Mouse (Mus musculus): ENCODE results near the gene Rph3a. TPM values are rescaled to one million over a fixed set of nuclear protein-coding genes. Genes with fewer than 3 reads are reported as not detected.
"Not testable (repeated sequence)": the region's sequence is repeated elsewhere in the genome, so short reads cannot be mapped to it uniquely, and the experiment has no call there.

Gene Rph3a
- polyA plus RNA-seq, 1 experiment, result not detected

GRCm38 (mm10) chr5:120937841-120938240, 72.1 kb downstream of the Rph3a start:
- TF ChIP-seq POLR2A (IDR thresholded peaks at IDR 0.05; ENCODE audit: insufficient read depth, low read depth, low read length) (no peak), CTCF (IDR thresholded peaks at IDR 0.05; ENCODE audit: insufficient read depth, low read depth, low read length) (no peak)
- Histone ChIP-seq H3K4me1 (ENCODE audit: control insufficient read depth, insufficient read depth, low read length) (no peaks in the 10 kb centered on the region; the same call in 1 of the 2 replicates), H3K27ac (ENCODE audit: insufficient read depth, low read depth, low read length) (no peak overlapping the region), H3K4me3 (ENCODE audit: insufficient read depth, low read depth, low read length) (no peak overlapping the region)
- 84% methylated on average over 4 of the region's 4 CpGs for WGBS

GRCm38 (mm10) chr5:120933966-120934365, 75.9 kb downstream of the Rph3a start:
- Histone ChIP-seq H3K27ac (ENCODE audit: insufficient read depth, low read depth, low read length) (no peak overlapping the region), H3K4me3 (ENCODE audit: insufficient read depth, low read depth, low read length) (no peak overlapping the region), H3K4me1 (ENCODE audit: control insufficient read depth, insufficient read depth, low read length) (no peaks in the 10 kb centered on the region; the same call in 1 of the 2 replicates)
- 32% methylated on average over 5 of the region's 5 CpGs for WGBS
- TF ChIP-seq CTCF (IDR thresholded peaks at IDR 0.05; ENCODE audit: insufficient read depth, low read depth, low read length) (no peak), POLR2A (IDR thresholded peaks at IDR 0.05; ENCODE audit: insufficient read depth, low read depth, low read length) (no peak)

- Histone ChIP-seq H3K4me3 (ENCODE audit: insufficient read depth, low read depth, low read length) (no peak overlapping the region), H3K4me1 (ENCODE audit: control insufficient read depth, insufficient read depth, low read length) (no peaks in the 10 kb centered on the region), H3K27ac (ENCODE audit: insufficient read depth, low read depth, low read length) (no peak overlapping the region)
- 24% methylated on average over 1 of the region's 1 CpGs for WGBS
- no peak for TF ChIP-seq POLR2A (IDR thresholded peaks at IDR 0.05; ENCODE audit: insufficient read depth, low read depth, low read length)
- TF ChIP-seq CTCF (IDR thresholded peaks at IDR 0.05; ENCODE audit: insufficient read depth, low read depth, low read length), result no peak
Observed at GRCm38 (mm10) chr5:120927036-120927435, 82.9 kb downstream of the Rph3a start.

- 91% methylated on average over 2 of the region's 2 CpGs for WGBS
Observed at GRCm38 (mm10) chr5:120926311-120926710, 83.6 kb downstream of the Rph3a start.

GRCm38 (mm10) chr5:120924520-120924919, 85.4 kb downstream of the Rph3a start:
- H3K27ac ChIP-seq (ENCODE audit: insufficient read depth, low read depth, low read length); H3K4me3 ChIP-seq (ENCODE audit: insufficient read depth, low read depth, low read length); H3K4me1 ChIP-seq (ENCODE audit: control insufficient read depth, insufficient read depth, low read length): not testable (repeated sequence)
- 87% methylated on average over 4 of the region's 4 CpGs for WGBS

More at GRCm38 (mm10) chr5:120926311-120926710, 83.6 kb downstream of the Rph3a start:
- not testable (repeated sequence) for H3K4me1 ChIP-seq (ENCODE audit: control insufficient read depth, insufficient read depth, low read length); H3K4me3 ChIP-seq (ENCODE audit: insufficient read depth, low read depth, low read length); H3K27ac ChIP-seq (ENCODE audit: insufficient read depth, low read depth, low read length)

- no peak for TF ChIP-seq CTCF (IDR thresholded peaks at IDR 0.05; ENCODE audit: insufficient read depth, low read depth, low read length)
- TF ChIP-seq POLR2A (IDR thresholded peaks at IDR 0.05; ENCODE audit: insufficient read depth, low read depth, low read length), result no peak
- Histone ChIP-seq H3K27ac (ENCODE audit: insufficient read depth, low read depth, low read length) (no peak overlapping the region), H3K4me1 (ENCODE audit: control insufficient read depth, insufficient read depth, low read length) (no peaks in the 10 kb centered on the region), H3K4me3 (ENCODE audit: insufficient read depth, low read depth, low read length) (no peak overlapping the region)
- WGBS, result 83% methylated on average over 4 of the region's 4 CpGs
Observed at GRCm38 (mm10) chr5:120923969-120924368, 85.9 kb downstream of the Rph3a start.

GRCm38 (mm10) chr5:120920296-120920695, 89.6 kb downstream of the Rph3a start:
- TF ChIP-seq POLR2A (IDR thresholded peaks at IDR 0.05; ENCODE audit: insufficient read depth, low read depth, low read length) (no peak), CTCF (IDR thresholded peaks at IDR 0.05; ENCODE audit: insufficient read depth, low read depth, low read length) (no peak)
- WGBS, result 85% methylated on average over 3 of the region's 3 CpGs
- no peaks in the 10 kb centered on the region for H3K4me1 ChIP-seq (ENCODE audit: control insufficient read depth, insufficient read depth, low read length)
- no peak overlapping the region for H3K27ac ChIP-seq (ENCODE audit: insufficient read depth, low read depth, low read length)
- H3K4me3 ChIP-seq (ENCODE audit: insufficient read depth, low read depth, low read length), result no peak overlapping the region

GRCm38 (mm10) chr5:120919156-120919935, 90.5 kb downstream of the Rph3a start:
- WGBS, result 74% methylated on average over 2 of the region's 2 CpGs
- not testable (repeated sequence) for H3K4me1 ChIP-seq (ENCODE audit: control insufficient read depth, insufficient read depth, low read length); H3K4me3 ChIP-seq (ENCODE audit: insufficient read depth, low read depth, low read length)

GRCm38 (mm10) chr5:120914204-120914603, 95.7 kb downstream of the Rph3a start, which contains the start of gene Oas1d:
Gene Oas1d, plus strand, starts transcription at chr5:120914536.
- H3K4me1 ChIP-seq (ENCODE audit: control insufficient read depth, insufficient read depth, low read length); H3K4me3 ChIP-seq (ENCODE audit: insufficient read depth, low read depth, low read length); H3K27ac ChIP-seq (ENCODE audit: insufficient read depth, low read depth, low read length): not testable (repeated sequence)
- WGBS, result 50% methylated on average over 8 of the region's 8 CpGs

More at GRCm38 (mm10) chr5:120919156-120919935, 90.5 kb downstream of the Rph3a start:
- H3K27ac ChIP-seq (ENCODE audit: insufficient read depth, low read depth, low read length), result not testable (repeated sequence)
